Mouse (Mus musculus) T-cell, adult 2 months (primary cell): ENCODE data around the gene Ube2e3.

ENCODE experiments used
- DNase-seq: peaks from one replicate; pipeline ENCODE4 v3.0.0; 2022; ENCODE audit warnings: low spot score

The Ube2e3 gene

DNA sequence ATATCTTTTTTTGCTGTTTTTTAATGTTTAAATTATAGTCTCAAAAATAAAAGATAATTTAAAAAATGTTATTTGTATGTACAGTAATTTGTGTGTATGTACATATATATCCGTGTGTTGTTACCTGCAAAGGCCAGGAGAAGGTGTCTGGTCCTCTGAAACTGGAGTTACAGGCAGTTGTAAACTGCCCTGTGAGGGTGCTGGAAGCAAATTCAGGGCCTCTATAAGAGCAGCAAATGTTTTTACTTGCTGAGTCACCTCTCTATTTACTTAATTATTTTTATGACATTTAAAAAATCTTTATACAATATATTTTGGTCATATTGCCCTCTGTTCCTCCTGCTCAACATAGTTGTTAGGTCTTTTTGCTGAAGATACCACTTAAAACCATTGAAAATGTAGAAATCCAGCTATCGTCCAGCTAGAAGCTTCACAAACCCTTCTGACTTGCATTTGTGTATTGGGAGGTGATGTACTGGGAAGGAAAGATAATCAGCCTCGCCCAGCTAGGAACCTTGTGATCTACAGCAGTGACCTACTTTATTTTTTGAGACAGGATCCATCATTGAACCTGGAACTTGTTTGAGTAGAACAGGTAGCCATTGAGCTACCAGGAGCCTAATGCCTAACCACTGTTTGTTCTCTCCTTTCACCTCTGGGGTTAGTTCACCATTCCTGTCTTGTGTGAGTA lies 15.0 kb downstream of the Ube2e3 start:
- DNase-seq: no peak

- DNase-seq: no peak
These were observed 18.5 kb downstream of the Ube2e3 start for GRCm38 (mm10) chr2:78886446-78886845.

DNA sequence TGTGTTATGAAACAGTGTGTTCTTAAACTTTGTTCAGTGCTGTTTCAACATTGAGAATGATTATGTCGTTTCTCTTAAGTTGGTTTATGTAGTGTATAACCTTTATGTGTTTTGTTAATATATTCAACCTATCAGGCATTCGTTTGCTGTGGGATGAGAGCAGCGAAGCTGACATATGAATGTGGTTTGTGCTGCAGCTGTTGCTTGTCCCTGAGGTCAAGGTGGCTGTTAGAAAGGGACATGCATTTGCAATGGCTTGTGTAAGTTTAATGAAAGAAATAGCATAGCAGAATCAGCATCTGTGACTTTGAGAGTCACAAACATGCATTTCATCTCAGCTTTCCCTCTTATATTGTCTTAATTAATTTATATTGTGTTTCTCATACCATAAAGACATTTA lies 20.3 kb downstream of the Ube2e3 start:
- DNase-seq: no peak

DNA sequence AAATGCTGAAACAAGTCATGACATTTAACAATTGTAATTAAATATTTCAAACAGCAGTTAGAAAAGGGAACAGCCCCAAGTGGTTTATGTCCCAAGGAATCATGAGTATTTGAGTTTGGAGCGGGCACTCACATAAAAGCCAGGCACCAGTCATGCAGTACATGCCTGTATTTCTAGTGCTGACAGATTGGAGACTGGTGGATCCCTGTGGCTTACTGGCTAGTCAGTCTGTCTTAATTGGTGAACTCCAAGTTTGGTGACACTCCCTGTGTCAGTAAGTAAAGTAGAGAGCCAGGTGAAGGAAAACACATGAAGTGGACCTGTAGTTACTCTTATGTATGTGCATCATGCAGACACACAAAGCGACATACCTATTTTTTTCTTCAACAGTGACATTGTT lies 27.3 kb downstream of the Ube2e3 start:
- no peak for DNase-seq

DNA sequence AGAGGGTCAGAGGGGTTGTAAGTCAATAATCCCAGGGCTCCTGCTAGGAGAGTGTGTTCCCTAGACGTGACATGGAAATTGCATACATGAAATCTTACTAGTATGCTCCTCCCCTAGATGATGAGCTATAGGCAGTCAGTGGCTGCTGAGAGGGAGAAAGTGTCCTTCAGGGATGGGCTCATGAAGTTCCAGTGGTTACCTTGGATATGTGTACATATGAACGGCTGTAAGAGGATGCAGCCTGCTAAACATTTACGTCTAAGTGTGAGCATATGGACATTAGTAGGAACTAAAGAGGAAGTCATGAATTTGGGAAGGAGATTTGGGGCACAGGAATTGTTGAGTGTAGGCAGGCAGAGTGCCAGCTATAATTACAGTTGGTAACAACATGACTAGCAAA lies 38.0 kb downstream of the Ube2e3 start:
- no peak for DNase-seq

GRCm38 (mm10) chr2:78911516-78911915 lies 43.6 kb downstream of the Ube2e3 start:
- DNase-seq: no peak

DNA sequence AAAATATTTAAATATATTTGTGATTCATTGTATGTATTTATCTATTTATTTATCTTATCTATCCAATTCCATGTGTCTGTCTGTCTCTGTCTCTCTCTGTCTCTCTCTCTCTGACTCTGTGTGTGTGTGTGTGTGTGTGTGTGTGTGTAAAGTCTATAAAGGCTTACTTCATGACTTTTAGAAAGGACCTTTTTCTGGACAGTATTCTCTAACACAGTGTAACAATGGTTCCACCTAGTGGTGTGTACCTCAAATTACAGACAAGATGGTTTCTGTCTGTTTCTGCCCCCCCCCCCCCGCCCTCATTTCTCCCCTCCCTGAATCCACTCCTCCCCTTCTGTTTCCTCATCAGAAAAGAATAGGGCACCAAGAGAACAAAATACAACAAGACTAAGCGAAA lies 46.9 kb downstream of the Ube2e3 start:
- peak; percentile 17 for DNase-seq

DNA sequence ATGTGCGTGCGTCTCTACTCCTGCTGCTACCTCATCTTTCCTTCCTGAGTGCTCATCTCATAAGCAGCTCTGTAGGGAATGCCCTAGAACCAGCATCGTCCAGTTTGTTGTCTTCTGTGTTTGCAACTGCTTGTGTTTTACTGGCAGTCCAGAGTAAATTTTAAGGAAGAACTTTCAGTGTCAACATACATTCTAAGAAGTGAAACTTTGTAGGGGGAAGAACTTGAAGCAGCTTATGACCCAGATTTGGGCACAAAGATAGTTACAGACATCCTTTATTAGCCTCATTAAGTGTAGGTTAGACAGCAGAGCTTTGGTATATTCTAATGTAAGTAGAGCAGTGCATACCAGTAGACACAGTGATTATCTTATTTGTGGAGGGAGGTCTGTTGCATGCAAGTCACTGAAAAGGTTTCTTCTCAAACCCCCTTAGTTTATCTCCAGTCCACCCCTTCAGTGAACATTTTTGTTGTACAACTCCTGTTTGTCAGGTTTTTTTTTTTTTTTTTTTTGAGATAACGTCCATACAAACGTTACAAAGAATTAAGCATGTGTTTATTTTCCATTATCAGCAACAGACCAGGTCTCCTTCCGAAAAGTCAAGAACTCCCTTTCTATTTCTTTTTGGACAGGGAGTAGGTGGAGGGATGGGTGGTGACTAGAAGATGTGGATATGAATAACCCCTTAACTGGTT lies 55.2 kb downstream of the Ube2e3 start:
- DNase-seq: no peak

DNA sequence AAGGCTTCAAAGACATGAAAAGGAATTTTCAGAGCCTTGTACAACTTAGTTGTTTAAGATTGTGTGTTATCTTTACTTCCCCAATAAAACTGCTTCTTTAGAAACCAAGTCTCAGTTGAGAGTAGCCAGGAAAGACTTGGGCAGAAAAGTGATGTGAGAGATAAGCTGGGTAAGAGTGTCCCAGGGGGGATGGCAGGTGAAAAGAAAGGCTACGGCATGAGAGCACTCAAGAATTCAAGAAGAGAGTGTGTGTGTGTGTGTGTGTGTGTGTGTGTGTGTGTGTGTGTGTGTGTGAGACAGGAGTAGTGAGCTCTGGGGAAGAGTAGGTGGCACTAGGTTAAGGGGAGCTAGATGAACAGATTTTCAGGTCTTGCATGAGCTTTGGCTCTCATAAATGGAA lies 57.9 kb downstream of the Ube2e3 start:
- no peak for DNase-seq

GRCm38 (mm10) chr2:78927625-78928024 lies 59.7 kb downstream of the Ube2e3 start:
- DNase-seq: no peak

GRCm38 (mm10) chr2:78928080-78928479 lies 60.2 kb downstream of the Ube2e3 start:
- no peak for DNase-seq

GRCm38 (mm10) chr2:78931358-78931757 lies 63.4 kb downstream of the Ube2e3 start:
- no peak for DNase-seq

GRCm38 (mm10) chr2:78959451-78959850 lies 91.5 kb downstream of the Ube2e3 start:
- peak; percentile 14 for DNase-seq

- peak; percentile 46 for DNase-seq
These were observed 92.4 kb downstream of the Ube2e3 start for GRCm38 (mm10) chr2:78960288-78960687.

GRCm38 (mm10) chr2:78961023-78961422 lies 93.1 kb downstream of the Ube2e3 start:
- no peak for DNase-seq

DNA sequence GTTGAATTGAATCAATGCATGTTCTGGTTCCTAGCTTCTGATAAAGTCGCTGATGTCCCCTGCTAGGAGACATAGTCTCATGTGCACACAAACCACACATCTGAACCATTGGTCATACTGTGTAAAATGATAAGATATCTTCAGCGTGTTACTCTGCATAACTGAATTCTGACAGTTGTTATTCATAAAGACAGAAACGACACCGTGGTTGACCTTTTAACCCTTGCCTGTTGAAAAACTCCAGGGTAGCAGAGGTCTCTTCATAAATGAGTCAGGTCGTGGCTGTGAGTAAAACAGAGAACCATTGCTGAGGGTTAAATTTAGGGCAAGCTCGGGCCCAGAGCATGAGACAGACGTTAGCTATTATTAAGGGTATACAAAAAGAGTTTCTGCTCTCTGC lies 93.7 kb downstream of the Ube2e3 start:
- DNase-seq: peak; percentile 10

GRCm38 (mm10) chr2:78964995-78965394 lies 97.1 kb downstream of the Ube2e3 start:
- DNase-seq: no peak

- no peak for DNase-seq
These were observed 97.5 kb downstream of the Ube2e3 start for GRCm38 (mm10) chr2:78965396-78965795.

GRCm38 (mm10) chr2:78970088-78970487 lies 102.2 kb downstream of the Ube2e3 start:
- no peak for DNase-seq
